Mouse (Mus musculus) Patski (cell line): ENCODE data around the gene Dpy19l3. TPM values are rescaled to one million over a fixed set of nuclear protein-coding genes. Genes with fewer than 3 reads are reported as not detected.
A peak's percentile ranks its signal among the peaks of the same experiment; 100 is the strongest.

Experiments
- ATAC-seq: fragments of 100-300 bp; one replicate; pipeline ENCODE4 v1.8.0; 2021
- CTCF ChIA-PET: fragments of 350-600 bp; sonication (Branson Sonifier 250); formaldehyde crosslinking; loops from one replicate; lab custom pipeline; 2022; ENCODE audit warnings: inconsistent platforms; lab: Charles Lee
- POLR2A ChIA-PET: fragments of 350-600 bp; sonication (Branson Sonifier 250); formaldehyde crosslinking; loops from one replicate; lab custom pipeline; 2022; ENCODE audit warnings: antibody characterized with exemption, inconsistent platforms; lab: Charles Lee
- DNase-seq: peaks from one replicate; pipeline ENCODE4 v3.0.0-alpha.2; 2011; ENCODE audit warnings: low read depth, low spot score
- H3K27me3 ChIP-seq: fragments of 371-371 bp; one replicate; pipeline ENCODE4 v1.5.1; 2021
- CTCF ChIP-seq: fragments of 100-300 bp; IDR thresholded peaks from one replicate; pipeline ENCODE4 v1.5.1; 2021
- in situ Hi-C: fragments of 300-500 bp; cut with MboI; formaldehyde crosslinking; loops from 3 replicates; pipeline ENCODE4 v1.11.1; 2018; ENCODE audit warnings: low pct_unique_long_range_greater_than_20kb, mixed read lengths
- polyA plus RNA-seq: library from polyadenylated mRNA; unstranded; gene quantifications from one replicate; pipeline ENCODE4 v1.2.3, GENCODE M21; 2021

Dpy19l3 gene
- polyA plus RNA-seq, 1 experiment from 2014 or later: 28.4 TPM

GRCm38 (mm10) chr7:35782252-35782651, 28.0 kb upstream of the Dpy19l3 start:
- in situ Hi-C loops: no loop called here
- no peaks in the 10 kb centered on the region for H3K27me3 ChIP-seq
- no peak for DNase-seq
- ChIA-PET CTCF (no interaction called here), POLR2A (no interaction called here)
- no peak for ATAC-seq
- no peak for TF ChIP-seq CTCF

- ATAC-seq: no peak
- ChIA-PET POLR2A (interaction anchor here (0.7 kb wide), 1 partner anchor 12 kb away, joined by 3 read pairs; no protein-coding TSS in a partner anchor), CTCF (no interaction called here)
- no peak for DNase-seq
- in situ Hi-C loops: no loop called here
- no peak for TF ChIP-seq CTCF
- H3K27me3 ChIP-seq: no peaks in the 10 kb centered on the region
These were observed 19.9 kb upstream of the Dpy19l3 start for GRCm38 (mm10) chr7:35774127-35774526.

GRCm38 (mm10) chr7:35772347-35772746, 18.1 kb upstream of the Dpy19l3 start:
- CTCF ChIA-PET: interaction anchor here (2.1 kb wide), 1 partner anchor 13 kb away, joined by 5 read pairs; no protein-coding TSS in a partner anchor
- no peak for TF ChIP-seq CTCF

GRCm38 (mm10) chr7:35771106-35771505, 16.9 kb upstream of the Dpy19l3 start:
- no peak for TF ChIP-seq CTCF
- H3K27me3 ChIP-seq: no peaks in the 10 kb centered on the region
- DNase-seq: no peak
- ChIA-PET CTCF (interaction anchor here (1.1 to 2.1 kb wide), 3 partner anchors 9 to 14 kb away, joined by 3 to 5 read pairs (median 3); no protein-coding TSS in a partner anchor), POLR2A (interaction anchor here (0.6 kb wide), 1 partner anchor 10 kb away, joined by 3 read pairs; no protein-coding TSS in a partner anchor)
- in situ Hi-C loops: no loop called here
- ATAC-seq: no peak

More at GRCm38 (mm10) chr7:35772347-35772746, 18.1 kb upstream of the Dpy19l3 start:
- ATAC-seq: no peak
- POLR2A ChIA-PET: no interaction called here
- in situ Hi-C loops: no loop called here
- H3K27me3 ChIP-seq: no peaks in the 10 kb centered on the region
- DNase-seq: no peak

- DNase-seq (no peak), ATAC-seq (no peak)
- ChIA-PET POLR2A (interaction anchor here (0.6 kb wide), 1 partner anchor 8 kb away, joined by 3 read pairs; no protein-coding TSS in a partner anchor), CTCF (interaction anchor here (0.7 to 1.6 kb wide), 3 partner anchors 10 to 27 kb away, joined by 3 read pairs; no protein-coding TSS in a partner anchor)
- no peaks in the 10 kb centered on the region for H3K27me3 ChIP-seq
- TF ChIP-seq CTCF: no peak
- in situ Hi-C loops: no loop called here
These were observed 15.9 kb upstream of the Dpy19l3 start for GRCm38 (mm10) chr7:35770122-35770521.

- ATAC-seq (no peak), DNase-seq (no peak)
- H3K27me3 ChIP-seq: no peaks in the 10 kb centered on the region
- ChIA-PET POLR2A (no interaction called here), CTCF (no interaction called here)
- TF ChIP-seq CTCF: no peak
- in situ Hi-C loops: loop anchor here (5.0 kb wide), 1 partner anchor 93 kb away; no protein-coding TSS in a partner anchor
These were observed 10.2 kb upstream of the Dpy19l3 start for GRCm38 (mm10) chr7:35764461-35764860.

- DNase-seq (no peak), ATAC-seq (no peak)
- in situ Hi-C loops: loop anchor here (5.0 kb wide), 1 partner anchor 96 kb away; no protein-coding TSS in a partner anchor
- TF ChIP-seq CTCF: no peak
- ChIA-PET POLR2A (interaction anchor here (1.2 to 1.5 kb wide), 2 partner anchors 9 to 10 kb away, joined by 3 to 4 read pairs; no protein-coding TSS in a partner anchor), CTCF (no interaction called here)
- no peaks in the 10 kb centered on the region for H3K27me3 ChIP-seq
These were observed 7.5 kb upstream of the Dpy19l3 start for GRCm38 (mm10) chr7:35761801-35762200.

- CTCF ChIA-PET: interaction anchor here (0.7 to 1.5 kb wide), 3 partner anchors 12 to 82 kb away, joined by 3 to 5 read pairs (median 4); no protein-coding TSS in a partner anchor
- ATAC-seq: no peak
- no peaks in the 10 kb centered on the region for H3K27me3 ChIP-seq
- POLR2A ChIA-PET: no interaction called here
- TF ChIP-seq CTCF: peak; percentile 83
- in situ Hi-C loops: loop anchor here (5.0 kb wide), 2 partner anchors 72 to 98 kb away; no protein-coding TSS in a partner anchor
- no peak for DNase-seq
These were observed 5.3 kb upstream of the Dpy19l3 start for GRCm38 (mm10) chr7:35759602-35760001.

- no peaks in the 10 kb centered on the region for H3K27me3 ChIP-seq
- ChIA-PET POLR2A (no interaction called here), CTCF (interaction anchor here (0.6 to 1.3 kb wide), 4 partner anchors 12 to 94 kb away, joined by 3 to 4 read pairs (median 3); no protein-coding TSS in a partner anchor)
- in situ Hi-C loops: loop anchor here (5.0 kb wide), 1 partner anchor 69 kb away; no protein-coding TSS in a partner anchor
- peak; percentile 17 for TF ChIP-seq CTCF
- ATAC-seq (no peak), DNase-seq (no peak)
These were observed 2.5 kb upstream of the Dpy19l3 start for GRCm38 (mm10) chr7:35756510-35757440.

- TF ChIP-seq CTCF: no peak
- ChIA-PET CTCF (interaction anchor here (1.1 to 1.8 kb wide), 2 partner anchors 14 to 23 kb away, joined by 3 to 4 read pairs; no protein-coding TSS in a partner anchor), POLR2A (interaction anchor here (1.0 kb wide), 1 partner anchor 9 kb away, joined by 3 read pairs; no protein-coding TSS in a partner anchor)
- DNase-seq (no peak), ATAC-seq (no peak)
- no peaks in the 10 kb centered on the region for H3K27me3 ChIP-seq
- in situ Hi-C loops: loop anchor here (5.0 kb wide), 1 partner anchor 68 kb away; no protein-coding TSS in a partner anchor
These were observed 573 bp upstream of the Dpy19l3 start for GRCm38 (mm10) chr7:35754886-35755168.
